Mouse (Mus musculus): ENCODE results near the gene Gm42742. TPM values are rescaled to one million over a fixed set of nuclear protein-coding genes. Genes with fewer than 3 reads are reported as not detected.

The Gm42742 gene
- total RNA-seq, 2 experiments from 2014 or later: 15.4 TPM; not detected in 1

GRCm38 (mm10) chr7:127004122-127004875, 16.6 kb downstream of the Gm42742 start:
- no peak for ATAC-seq (ENCODE audit: poor library complexity, severe bottlenecking)

- no peak for ATAC-seq (ENCODE audit: poor library complexity, severe bottlenecking)
Observed at GRCm38 (mm10) chr7:127003620-127004019, 17.3 kb downstream of the Gm42742 start.

GRCm38 (mm10) chr7:126999568-126999967, 21.3 kb downstream of the Gm42742 start:
- no peak for ATAC-seq (ENCODE audit: poor library complexity, severe bottlenecking)

GRCm38 (mm10) chr7:126996449-126996848, 24.4 kb downstream of the Gm42742 start:
- ATAC-seq (ENCODE audit: poor library complexity, severe bottlenecking): no peak

GRCm38 (mm10) chr7:126988816-126989215, 32.1 kb downstream of the Gm42742 start:
- no peak for ATAC-seq (ENCODE audit: poor library complexity, severe bottlenecking)

- ATAC-seq (ENCODE audit: poor library complexity, severe bottlenecking): peak; percentile 52; the same call in 1 of the 2 replicates
Observed at GRCm38 (mm10) chr7:126986319-126986718, 34.6 kb downstream of the Gm42742 start.

GRCm38 (mm10) chr7:126984667-126985444, 36.0 kb downstream of the Gm42742 start:
- ATAC-seq (ENCODE audit: poor library complexity, severe bottlenecking): no peak

GRCm38 (mm10) chr7:126983113-126983512, 37.8 kb downstream of the Gm42742 start:
- ATAC-seq (ENCODE audit: poor library complexity, severe bottlenecking): no peak

GRCm38 (mm10) chr7:126982054-126982453, 38.8 kb downstream of the Gm42742 start:
- no peak for ATAC-seq (ENCODE audit: poor library complexity, severe bottlenecking)

GRCm38 (mm10) chr7:126981601-126982000, 39.3 kb downstream of the Gm42742 start:
- no peak for ATAC-seq (ENCODE audit: poor library complexity, severe bottlenecking)

GRCm38 (mm10) chr7:126978841-126979240, 42.1 kb downstream of the Gm42742 start:
- no peak for ATAC-seq (ENCODE audit: poor library complexity, severe bottlenecking)

GRCm38 (mm10) chr7:126976878-126977459, 43.9 kb downstream of the Gm42742 start:
- ATAC-seq (ENCODE audit: poor library complexity, severe bottlenecking): no peak

- ATAC-seq (ENCODE audit: poor library complexity, severe bottlenecking): peak; percentile 95
Observed at GRCm38 (mm10) chr7:126975950-126976866, 44.7 kb downstream of the Gm42742 start, which contains the start of gene Cdiptos. Cdiptos (minus strand) TSS chr7:126976098.

GRCm38 (mm10) chr7:126975893-126975949, 45.2 kb downstream of the Gm42742 start, which contains the start of gene Cdipt:
Cdipt (plus strand) TSS chr7:126975914.
- ATAC-seq (ENCODE audit: poor library complexity, severe bottlenecking): no peak

GRCm38 (mm10) chr7:126975493-126975892, 45.4 kb downstream of the Gm42742 start:
- ATAC-seq (ENCODE audit: poor library complexity, severe bottlenecking): peak; percentile 53

GRCm38 (mm10) chr7:126967361-126967760, 53.5 kb downstream of the Gm42742 start:
- ATAC-seq (ENCODE audit: poor library complexity, severe bottlenecking): no peak

- ATAC-seq (ENCODE audit: poor library complexity, severe bottlenecking): no peak
Observed at GRCm38 (mm10) chr7:126965568-126965967, 55.3 kb downstream of the Gm42742 start.

Measured in megakaryocyte, adult 5-6 weeks (primary cell).